ENCODE assay signal across 8 mouse cellular contexts in genomic region chr1:171360253-171360652, GRCm38 (mm10). TPM values are rescaled to one million over a fixed set of nuclear protein-coding genes. Genes with fewer than 3 reads are reported as not detected.
DNase-seq lines count a peak whose midpoint lies in the region; ATAC-seq and TF ChIP-seq lines count a peak whose summit lies in the region.

No protein-coding gene starts in this region.

- H3K36me3 ChIP-seq in midbrain, embryonic 16.5 days (ENCODE audit: control insufficient read depth, insufficient read depth, low read length): peaks cover 7% of the 10 kb centered on the region

- WGBS in midbrain, embryonic 16.5 days: 2% methylated on average over 26 of the region's 26 CpGs

- DNase-seq in adrenal gland, postnatal 36 days: peak; percentile 24 to 43
- DNase-seq in adrenal gland, adult (ENCODE audit: inconsistent age in 2 of 2, low spot score in 1 of 2): no peak
- peak; percentile 36 to 45 for DNase-seq in left cerebral cortex, adult 2 months (ENCODE audit: extremely low spot score in 1 of 2, low spot score in 2 of 2)
- DNase-seq in left cerebral cortex, adult 9 months (ENCODE audit: low spot score in 2 of 2): no peak
- peak; percentile 52 to 57 for DNase-seq in left cerebral cortex, postnatal 36 days (ENCODE audit: low spot score in 2 of 2)
- no peak for DNase-seq in retina, embryonic 14.5 days (ENCODE audit: low spot score)

- peak overlapping the region; percentile 76 for H3K9ac ChIP-seq in midbrain, embryonic 16.5 days (ENCODE audit: low read depth, low read length)

- TF ChIP-seq CTCF in left cerebral cortex, adult 2 months (IDR thresholded peaks at IDR 0.05): no peak

- peaks cover 4% of the 10 kb centered on the region; the same call in 1 of the 2 replicates for H3K9me3 ChIP-seq in midbrain, embryonic 16.5 days (replicated peaks; ENCODE audit: control insufficient read depth, low read length, poor library complexity, severe bottlenecking)

- H3K4me3 ChIP-seq in left cerebral cortex, adult 2 months: peak overlapping the region; percentile 59
- peak overlapping the region; percentile 48 for H3K4me3 ChIP-seq in midbrain, embryonic 16.5 days (ENCODE audit: low read depth, low read length)

- ATAC-seq in erythroblast, adult 5-6 weeks (replicated peaks; ENCODE audit: low FRiP score, poor library complexity, severe bottlenecking): peak; percentile 20
- no peak; the same call in 1 of the 2 replicates for ATAC-seq in midbrain, embryonic 16.5 days

- H3K4me1 ChIP-seq in midbrain, embryonic 16.5 days (ENCODE audit: control insufficient read depth, insufficient read depth, low read length): peaks cover 13% of the 10 kb centered on the region

- H3K4me2 ChIP-seq in midbrain, embryonic 16.5 days (ENCODE audit: low read length): peak overlapping the region; percentile 78

- H3K27ac ChIP-seq in left cerebral cortex, adult 2 months: peak overlapping the region; percentile 97
- H3K27ac ChIP-seq in midbrain, embryonic 16.5 days (ENCODE audit: low read length): peak overlapping the region; percentile 89

- intact Hi-C loops in left cerebral cortex, adult 2 months (cut with DNase I): loop anchor here (10.0 kb wide), 1 partner anchor 205 kb away; no protein-coding TSS in a partner anchor
- intact Hi-C loops in left cerebral cortex, postnatal 36 days (cut with DNase I): loop anchor here (2.0 kb wide), 1 partner anchor 119 kb away; no protein-coding TSS in a partner anchor

- no peaks in the 10 kb centered on the region for H3K27me3 ChIP-seq in midbrain, embryonic 16.5 days (ENCODE audit: control insufficient read depth, insufficient read depth, low read depth, low read length)

RNA-seq across cellular contexts. Expression of gene Klhdc9, which starts 0.3 kb away (rescaled TPM):
- total RNA-seq in adrenal gland, postnatal 36 days (2021): 1 to 10 TPM in 1 of 2 experiments, under 1 TPM in 1; 0.96 to 4.4 TPM
- total RNA-seq in left cerebral cortex, adult 2 months (2021): 1 to 10 TPM; 6.2 to 7.1 TPM
- not detected in 2 replicates for total RNA-seq in erythroblast, adult 5-6 weeks (2015; ENCODE audit: low replicate concordance)
- not detected in 2 replicates for total RNA-seq in erythroblast, adult 5-6 weeks (2017; ENCODE audit: low replicate concordance)
- 10 to 100 TPM in 1 of 2 experiments, 1 to 10 TPM in 1; 7.9 to 10.9 TPM for total RNA-seq in left cerebral cortex, postnatal 36 days (2021)
- 4.3 and 4.6 TPM in 2 replicates for polyA plus RNA-seq in midbrain, embryonic 16.5 days (2015; fragmentation: Nextera tagmentation; extraction: Ambion mirVana)

RNA-seq across cellular contexts. Expression of gene Nectin4, which starts 9.6 kb away (rescaled TPM):
- total RNA-seq in adrenal gland, postnatal 36 days (2021): under 1 TPM; 0.23 TPM
- total RNA-seq in left cerebral cortex, adult 2 months (2021): 1 to 10 TPM; 3.0 to 3.1 TPM
- not detected in 2 replicates for total RNA-seq in erythroblast, adult 5-6 weeks (2015; ENCODE audit: low replicate concordance)
- 0.68 TPM in 1 of 2 replicates, not detected in the other for total RNA-seq in erythroblast, adult 5-6 weeks (2017; ENCODE audit: low replicate concordance)
- 1 to 10 TPM; 2.3 to 3.9 TPM for total RNA-seq in left cerebral cortex, postnatal 36 days (2021)
- 3.6 and 3.9 TPM in 2 replicates for polyA plus RNA-seq in midbrain, embryonic 16.5 days (2015; fragmentation: Nextera tagmentation; extraction: Ambion mirVana)

RNA-seq across cellular contexts. Expression of gene Pfdn2, which starts 14.8 kb away (rescaled TPM):
- total RNA-seq in adrenal gland, postnatal 36 days (2021): 100 to 1,000 TPM; 133 to 155 TPM
- total RNA-seq in left cerebral cortex, adult 2 months (2021): 100 to 1,000 TPM; 186 to 191 TPM
- total RNA-seq in erythroblast, adult 5-6 weeks (2015; ENCODE audit: low replicate concordance): 5.4 and 7.1 TPM in 2 replicates
- 1.5 and 15.1 TPM in 2 replicates for total RNA-seq in erythroblast, adult 5-6 weeks (2017; ENCODE audit: low replicate concordance)
- total RNA-seq in left cerebral cortex, postnatal 36 days (2021): 100 to 1,000 TPM; 161 to 185 TPM
- 146 and 166 TPM in 2 replicates for polyA plus RNA-seq in midbrain, embryonic 16.5 days (2015; fragmentation: Nextera tagmentation; extraction: Ambion mirVana)

RNA-seq across cellular contexts. Expression of gene Nit1, which starts 14.8 kb away (rescaled TPM):
- total RNA-seq in adrenal gland, postnatal 36 days (2021): 10 to 100 TPM; 79.5 to 79.9 TPM
- total RNA-seq in left cerebral cortex, adult 2 months (2021): 10 to 100 TPM; 43.3 to 44.3 TPM
- 6.7 and 7.3 TPM in 2 replicates for total RNA-seq in erythroblast, adult 5-6 weeks (2015; ENCODE audit: low replicate concordance)
- total RNA-seq in erythroblast, adult 5-6 weeks (2017; ENCODE audit: low replicate concordance): 11.0 and 13.8 TPM in 2 replicates
- total RNA-seq in left cerebral cortex, postnatal 36 days (2021): 10 to 100 TPM; 39.6 to 48.0 TPM
- polyA plus RNA-seq in midbrain, embryonic 16.5 days (2015; fragmentation: Nextera tagmentation; extraction: Ambion mirVana): 53.8 and 56.9 TPM in 2 replicates

RNA-seq across cellular contexts. Expression of gene Arhgap30, which starts 28.5 kb away (rescaled TPM):
- 1 to 10 TPM; 2.6 to 3.6 TPM for total RNA-seq in adrenal gland, postnatal 36 days (2021)
- 1 to 10 TPM; 2.0 to 2.2 TPM for total RNA-seq in left cerebral cortex, adult 2 months (2021)
- 20.1 and 21.1 TPM in 2 replicates for total RNA-seq in erythroblast, adult 5-6 weeks (2015; ENCODE audit: low replicate concordance)
- total RNA-seq in erythroblast, adult 5-6 weeks (2017; ENCODE audit: low replicate concordance): 25.9 and 26.9 TPM in 2 replicates
- total RNA-seq in left cerebral cortex, postnatal 36 days (2021): 1 to 10 TPM; 1.7 to 1.8 TPM
- polyA plus RNA-seq in midbrain, embryonic 16.5 days (2015; fragmentation: Nextera tagmentation; extraction: Ambion mirVana): 0.45 and 0.59 TPM in 2 replicates

Comparison
In these comparisons a context has a peak if more than half of its experiments do, and no peak if none do; other contexts are left out.
1. DNase-seq: peak in adrenal gland, postnatal 36 days (2 of 2), left cerebral cortex, adult 2 months (2 of 2) and left cerebral cortex, postnatal 36 days (2 of 2); none in adrenal gland, adult (0 of 2), left cerebral cortex, adult 9 months (0 of 2) and retina, embryonic 14.5 days (single experiment).
2. RNA of gene Pfdn2, which starts 14.8 kb away (total RNA-seq): 186 to 191 TPM in left cerebral cortex, adult 2 months, 161 to 185 TPM in left cerebral cortex, postnatal 36 days and 133 to 155 TPM in adrenal gland, postnatal 36 days; 1.5 to 15.1 TPM in erythroblast, adult 5-6 weeks; every median in the first group is over 4 times any median in the second.